Mouse (Mus musculus): ENCODE measurements around the gene Plaur. TPM values are rescaled to one million over a fixed set of nuclear protein-coding genes. Genes with fewer than 3 reads are reported as not detected.

Plaur gene
- polyA plus RNA-seq (2014; fragmentation: Illumina TruSeq; extraction: RNeasy Lipid Tissue Mini Kit (QIAGEN cat#74804); ENCODE audit: low read depth, low replicate concordance) = 1.0 TPM

GRCm38 (mm10) chr7:24462388-24463319, at the start of gene Plaur:
Plaur (plus strand) TSS chr7:24462484.

GRCm38 (mm10) chr7:24451855-24452311, 10.4 kb upstream of the Plaur start, which contains the start of gene Irgc1:
Irgc1 (minus strand) TSS chr7:24452297.

DNA sequence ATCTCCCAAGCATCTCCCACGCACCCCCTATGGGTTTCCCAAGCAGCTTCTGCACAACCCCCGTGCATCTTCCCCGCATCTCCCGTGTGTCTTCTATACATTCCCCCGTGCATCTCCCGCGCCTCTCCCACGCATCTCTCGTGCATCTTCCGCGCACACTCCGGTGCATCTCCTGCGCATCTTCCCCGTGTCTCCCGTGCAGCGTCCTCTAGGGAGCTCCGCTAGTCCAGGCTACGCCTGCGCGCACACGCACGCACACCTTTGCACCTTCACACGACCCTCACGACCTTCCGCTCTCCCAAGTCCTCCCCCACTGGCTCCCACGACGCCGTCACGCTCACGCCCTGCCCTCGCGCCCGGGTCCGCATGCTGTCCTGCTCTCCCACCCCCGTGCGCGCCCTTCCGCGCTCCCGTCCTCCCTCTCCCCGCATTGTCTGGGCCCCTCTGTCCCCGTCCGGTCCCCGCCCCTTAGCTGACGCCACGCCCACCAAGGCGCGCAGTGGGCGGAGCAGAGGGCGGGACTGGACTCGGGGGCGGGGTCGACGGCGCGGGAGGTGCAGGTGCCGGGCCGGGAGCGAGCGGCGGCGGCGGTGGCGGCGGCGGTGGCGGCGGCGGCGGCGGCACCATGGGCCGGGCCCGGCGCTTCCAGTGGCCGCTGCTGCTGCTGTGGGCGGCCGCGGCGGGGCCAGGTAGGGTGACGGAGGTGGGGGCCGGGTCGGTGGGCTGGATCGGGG, 19.4 kb downstream of the Plaur start, which contains the start of gene Cadm4:
TSS of gene Cadm4 (plus strand) at position 550 of the 734 bp plus-strand sequence.

DNA sequence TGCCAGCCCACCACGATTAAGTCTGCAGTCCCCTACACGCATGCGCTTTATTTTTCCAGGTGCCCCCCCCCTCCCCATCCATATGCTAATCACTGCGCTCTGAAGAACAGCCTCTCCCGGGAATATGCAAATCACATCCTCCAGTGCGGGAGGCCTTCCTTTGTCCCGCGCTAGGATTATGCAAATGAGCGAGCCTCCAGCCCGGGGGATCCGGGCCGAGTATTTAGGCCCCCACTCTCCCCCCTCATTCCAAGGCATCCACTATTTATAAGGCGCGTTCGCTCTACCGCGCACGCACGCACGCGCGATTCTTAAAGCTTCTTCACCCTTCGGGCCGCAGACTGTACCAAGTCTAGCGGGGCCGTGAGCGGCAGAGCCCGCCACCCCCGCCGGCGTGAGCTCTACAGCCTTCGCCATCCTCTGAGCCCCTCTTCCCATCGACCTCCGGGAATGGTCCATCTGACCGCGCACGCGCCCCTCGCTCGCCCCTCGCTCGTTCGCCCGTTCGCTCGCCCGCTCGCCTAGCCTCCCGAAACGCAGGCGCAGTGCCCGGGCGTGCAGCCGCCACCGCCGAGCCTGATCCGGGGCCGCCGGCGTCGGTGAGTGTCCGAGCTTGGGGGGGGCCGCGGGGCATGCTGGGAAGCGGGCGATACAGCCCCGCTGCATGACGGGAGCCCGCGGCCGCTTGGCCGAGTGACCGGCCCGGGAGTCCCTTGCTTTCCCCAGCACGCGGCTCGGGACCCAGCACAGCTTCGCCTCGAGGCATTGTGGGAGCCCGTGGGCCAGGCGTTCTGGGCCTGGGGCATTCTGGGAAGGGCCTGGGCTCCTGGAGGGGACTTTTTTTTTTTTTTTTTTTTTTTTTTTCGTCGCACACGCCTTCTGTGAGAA, 44.8 kb downstream of the Plaur start, which contains the start of gene Zfp428:
TSS of gene Zfp428 (plus strand) at position 169 of the 888 bp plus-strand sequence.

DNA sequence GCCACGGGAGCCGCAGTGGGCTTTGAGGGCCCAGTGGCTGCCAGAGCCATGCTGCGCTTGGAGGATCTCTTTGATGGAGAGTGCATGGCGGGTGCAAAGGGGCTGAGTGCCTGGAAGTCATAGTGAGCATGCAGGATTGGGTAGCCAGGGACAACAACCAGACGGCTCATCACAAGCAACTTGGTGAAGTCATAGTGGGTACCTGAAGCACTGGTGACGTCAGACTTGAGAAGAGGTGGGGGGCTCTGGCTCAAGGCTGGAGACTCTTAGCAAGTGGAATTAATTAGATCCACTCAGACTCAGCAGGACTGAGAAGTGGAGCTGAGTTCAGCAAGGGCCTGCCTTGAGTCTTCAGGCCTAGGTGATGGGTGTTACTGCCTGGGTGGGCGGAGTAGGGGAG, 50.1 kb downstream of the Plaur start, which contains the start of gene AC161166.1:
TSS of gene AC161166.1 (minus strand) at position 101 of the 400 bp plus-strand sequence.

Other genes with a start within 250 kb of the Plaur start
- 2.8 TPM for gene Zfp109, start 224.9 kb upstream of the Plaur start, polyA plus RNA-seq (2014; fragmentation: Illumina TruSeq; extraction: RNeasy Lipid Tissue Mini Kit (QIAGEN cat#74804); ENCODE audit: low read depth, low replicate concordance)
- gene Zfp108, start 207.7 kb upstream of the Plaur start, polyA plus RNA-seq (2014; fragmentation: Illumina TruSeq; extraction: RNeasy Lipid Tissue Mini Kit (QIAGEN cat#74804); ENCODE audit: low read depth, low replicate concordance) = 2.9 TPM
- gene Zfp93, start 192.1 kb upstream of the Plaur start, polyA plus RNA-seq (2014; fragmentation: Illumina TruSeq; extraction: RNeasy Lipid Tissue Mini Kit (QIAGEN cat#74804); ENCODE audit: low read depth, low replicate concordance) = 4.8 TPM
- 2.3 TPM for gene Zfp61, start 161.3 kb upstream of the Plaur start, polyA plus RNA-seq (2014; fragmentation: Illumina TruSeq; extraction: RNeasy Lipid Tissue Mini Kit (QIAGEN cat#74804); ENCODE audit: low read depth, low replicate concordance)
- gene Zfp94, start 145.8 kb upstream of the Plaur start, polyA plus RNA-seq (2014; fragmentation: Illumina TruSeq; extraction: RNeasy Lipid Tissue Mini Kit (QIAGEN cat#74804); ENCODE audit: low read depth, low replicate concordance) = 2.2 TPM
- gene Tescl, start 128.5 kb upstream of the Plaur start, polyA plus RNA-seq (2014; fragmentation: Illumina TruSeq; extraction: RNeasy Lipid Tissue Mini Kit (QIAGEN cat#74804); ENCODE audit: low read depth, low replicate concordance) = not detected
- not detected for gene Lypd5, start 113.3 kb upstream of the Plaur start, polyA plus RNA-seq (2014; fragmentation: Illumina TruSeq; extraction: RNeasy Lipid Tissue Mini Kit (QIAGEN cat#74804); ENCODE audit: low read depth, low replicate concordance)
- not detected for gene Kcnn4, start 92.2 kb upstream of the Plaur start, polyA plus RNA-seq (2014; fragmentation: Illumina TruSeq; extraction: RNeasy Lipid Tissue Mini Kit (QIAGEN cat#74804); ENCODE audit: low read depth, low replicate concordance)
- gene Smg9, start 62.9 kb upstream of the Plaur start, polyA plus RNA-seq (2014; fragmentation: Illumina TruSeq; extraction: RNeasy Lipid Tissue Mini Kit (QIAGEN cat#74804); ENCODE audit: low read depth, low replicate concordance) = not detected
- gene Irgc1, start 10.2 kb upstream of the Plaur start, polyA plus RNA-seq (2014; fragmentation: Illumina TruSeq; extraction: RNeasy Lipid Tissue Mini Kit (QIAGEN cat#74804); ENCODE audit: low read depth, low replicate concordance) = not detected
- 0.97 TPM for gene Cadm4, start 19.5 kb downstream of the Plaur start, polyA plus RNA-seq (2014; fragmentation: Illumina TruSeq; extraction: RNeasy Lipid Tissue Mini Kit (QIAGEN cat#74804); ENCODE audit: low read depth, low replicate concordance)
- gene Zfp428, start 44.5 kb downstream of the Plaur start, polyA plus RNA-seq (2014; fragmentation: Illumina TruSeq; extraction: RNeasy Lipid Tissue Mini Kit (QIAGEN cat#74804); ENCODE audit: low read depth, low replicate concordance) = not detected
- gene AC161166.1, start 50.0 kb downstream of the Plaur start, polyA plus RNA-seq (2014; fragmentation: Illumina TruSeq; extraction: RNeasy Lipid Tissue Mini Kit (QIAGEN cat#74804); ENCODE audit: low read depth, low replicate concordance) = not detected
- 6.2 TPM for gene Irgq, start 68.2 kb downstream of the Plaur start, polyA plus RNA-seq (2014; fragmentation: Illumina TruSeq; extraction: RNeasy Lipid Tissue Mini Kit (QIAGEN cat#74804); ENCODE audit: low read depth, low replicate concordance)
- gene Pinlyp, start 83.6 kb downstream of the Plaur start, polyA plus RNA-seq (2014; fragmentation: Illumina TruSeq; extraction: RNeasy Lipid Tissue Mini Kit (QIAGEN cat#74804); ENCODE audit: low read depth, low replicate concordance) = not detected
- gene Xrcc1, start 83.8 kb downstream of the Plaur start, polyA plus RNA-seq (2014; fragmentation: Illumina TruSeq; extraction: RNeasy Lipid Tissue Mini Kit (QIAGEN cat#74804); ENCODE audit: low read depth, low replicate concordance) = 0.57 TPM
- gene Ethe1, start 125.1 kb downstream of the Plaur start, polyA plus RNA-seq (2014; fragmentation: Illumina TruSeq; extraction: RNeasy Lipid Tissue Mini Kit (QIAGEN cat#74804); ENCODE audit: low read depth, low replicate concordance) = 4.1 TPM
- gene Zfp575, start 125.2 kb downstream of the Plaur start, polyA plus RNA-seq (2014; fragmentation: Illumina TruSeq; extraction: RNeasy Lipid Tissue Mini Kit (QIAGEN cat#74804); ENCODE audit: low read depth, low replicate concordance) = not detected
- not detected for gene Phldb3, start 148.3 kb downstream of the Plaur start, polyA plus RNA-seq (2014; fragmentation: Illumina TruSeq; extraction: RNeasy Lipid Tissue Mini Kit (QIAGEN cat#74804); ENCODE audit: low read depth, low replicate concordance)
- not detected for gene Lypd3, start 174.1 kb downstream of the Plaur start, polyA plus RNA-seq (2014; fragmentation: Illumina TruSeq; extraction: RNeasy Lipid Tissue Mini Kit (QIAGEN cat#74804); ENCODE audit: low read depth, low replicate concordance)
- gene Tex101, start 214.2 kb downstream of the Plaur start, polyA plus RNA-seq (2014; fragmentation: Illumina TruSeq; extraction: RNeasy Lipid Tissue Mini Kit (QIAGEN cat#74804); ENCODE audit: low read depth, low replicate concordance) = not detected
- gene BC049730, start 246.8 kb downstream of the Plaur start, polyA plus RNA-seq (2014; fragmentation: Illumina TruSeq; extraction: RNeasy Lipid Tissue Mini Kit (QIAGEN cat#74804); ENCODE audit: low read depth, low replicate concordance) = not detected

Measured in kidney, adult 10 weeks (tissue).